Mouse (Mus musculus): ENCODE measurements around the gene Ctdspl2. TPM values are rescaled to one million over a fixed set of nuclear protein-coding genes. Genes with fewer than 3 reads are reported as not detected.
A peak's percentile ranks its signal among the peaks of the same experiment; 100 is the strongest.
"Not testable (repeated sequence)": the region's sequence is repeated elsewhere in the genome, so short reads cannot be mapped to it uniquely, and the experiment has no call there.

Ctdspl2 gene
- total RNA-seq (2021), result 10 to 100 TPM; 38.9 to 39.4 TPM

DNA sequence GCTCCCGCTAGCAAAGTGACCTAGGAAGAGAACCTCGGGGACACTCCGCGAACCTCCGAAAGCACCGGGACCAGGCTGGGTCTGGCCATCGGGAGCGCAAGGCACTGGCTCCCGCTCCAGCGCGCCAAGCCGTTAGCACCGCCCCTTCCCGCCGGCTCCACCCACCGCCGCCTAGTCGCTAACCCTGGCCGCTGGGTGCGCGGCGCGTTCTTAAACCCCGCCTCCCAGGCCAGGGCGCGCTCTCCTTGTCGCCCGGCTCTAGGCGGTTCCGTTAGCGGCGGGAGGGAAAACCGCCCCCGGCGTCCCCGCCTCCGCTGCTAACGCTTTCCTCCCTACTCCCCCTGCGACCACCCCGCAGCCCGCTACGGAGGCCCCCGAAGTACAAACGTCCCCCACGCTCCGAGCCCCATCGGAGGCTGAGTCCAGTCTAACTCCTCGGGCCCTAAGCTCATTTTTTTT, at the start of gene Ctdspl2, which contains the start of gene Mageb3:
Ctdspl2 (plus strand) TSS at position 237 of the 459 bp plus-strand sequence.
Mageb3 (minus strand) TSS at position 328 of the 459 bp plus-strand sequence.
- peak; percentile 93 to 94 for DNase-seq

GRCm38 (mm10) chr2:121909975-121910374, 45.8 kb upstream of the Ctdspl2 start:
- DNase-seq, result no peak

DNA sequence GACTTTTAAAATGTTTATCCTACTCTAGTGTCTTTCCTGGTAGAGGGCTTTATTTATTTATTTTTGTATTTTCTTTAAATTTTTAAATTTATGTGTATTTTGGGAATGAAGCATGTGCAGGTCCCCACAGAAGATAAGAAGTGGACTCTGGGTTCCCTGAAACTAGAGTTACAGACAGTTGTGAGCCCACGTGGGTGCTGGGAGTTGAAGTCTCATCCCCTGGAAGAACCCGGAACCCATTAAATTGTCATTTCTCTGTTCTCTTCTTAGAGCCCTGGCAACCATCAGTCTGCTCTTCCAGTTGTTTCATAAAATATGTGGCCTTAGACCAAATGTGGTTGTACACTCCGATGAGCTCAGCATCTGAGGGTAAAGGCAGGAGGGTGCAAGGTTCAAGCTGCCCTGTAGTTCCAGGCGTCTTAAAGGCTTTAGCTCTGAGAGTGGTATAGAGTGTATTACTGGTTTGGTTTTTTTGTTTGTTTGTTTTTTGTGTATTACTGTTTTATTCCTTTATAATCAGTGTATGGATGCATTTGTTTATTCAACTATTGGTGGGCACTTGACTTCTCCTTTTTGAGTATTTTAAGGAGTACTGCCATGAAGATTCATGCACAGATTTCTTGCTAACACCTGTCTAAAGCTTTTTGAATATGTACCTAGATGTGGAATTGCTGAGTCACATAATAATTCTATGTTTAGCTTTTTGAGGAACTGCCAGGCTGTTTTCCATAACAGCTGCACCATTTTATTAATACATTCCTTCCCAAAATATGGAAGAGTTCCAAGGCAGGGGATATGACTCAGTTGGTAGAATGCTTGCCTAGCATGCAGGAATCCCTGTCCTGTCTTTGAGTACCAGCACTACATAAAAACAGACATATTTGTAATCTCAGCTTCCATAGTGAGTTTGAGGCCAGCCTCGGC, 39.5 kb upstream of the Ctdspl2 start:
- DNase-seq, result no peak

- DNase-seq, result not testable (repeated sequence)
Observed at GRCm38 (mm10) chr2:121937624-121938023, 18.2 kb upstream of the Ctdspl2 start.

- DNase-seq, result no peak
Observed at GRCm38 (mm10) chr2:121943364-121943763, 12.4 kb upstream of the Ctdspl2 start.

DNA sequence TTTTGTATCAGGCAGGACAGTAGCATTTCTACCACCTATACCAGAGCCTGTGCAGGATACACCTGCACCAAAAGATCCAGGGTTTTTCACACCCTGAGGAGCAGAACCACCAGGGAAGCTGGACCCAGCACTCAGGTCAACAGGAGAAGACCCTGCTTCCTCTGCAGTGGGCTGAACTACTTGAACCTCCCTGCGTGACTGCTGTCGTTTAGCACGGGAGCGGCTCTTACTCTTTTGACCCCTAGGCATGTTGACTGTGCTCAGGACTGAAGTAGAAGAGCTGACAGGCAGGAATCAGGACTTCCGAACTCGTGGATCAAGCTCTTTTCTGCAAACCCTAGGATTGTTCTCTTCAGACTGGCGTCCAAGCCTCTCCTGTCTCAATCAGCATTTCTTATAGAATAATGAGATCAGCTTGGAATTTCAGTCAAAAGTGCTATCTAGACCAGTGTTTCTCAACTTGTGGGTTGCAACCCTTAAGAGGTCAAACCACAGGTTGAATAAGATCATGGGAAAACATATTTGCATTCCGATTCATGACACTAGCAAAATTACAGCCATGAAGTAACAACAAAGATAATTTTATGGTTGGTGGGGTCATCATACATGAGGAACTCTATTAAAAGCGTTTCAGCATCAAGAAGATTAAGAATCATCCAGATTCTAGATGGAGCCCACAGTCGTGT, 687 bp upstream of the Ctdspl2 start:
- no peak for DNase-seq

- peak; percentile 95 to 97 for DNase-seq
Observed at GRCm38 (mm10) chr2:121956224-121957018, 620 bp downstream of the Ctdspl2 start.

DNA sequence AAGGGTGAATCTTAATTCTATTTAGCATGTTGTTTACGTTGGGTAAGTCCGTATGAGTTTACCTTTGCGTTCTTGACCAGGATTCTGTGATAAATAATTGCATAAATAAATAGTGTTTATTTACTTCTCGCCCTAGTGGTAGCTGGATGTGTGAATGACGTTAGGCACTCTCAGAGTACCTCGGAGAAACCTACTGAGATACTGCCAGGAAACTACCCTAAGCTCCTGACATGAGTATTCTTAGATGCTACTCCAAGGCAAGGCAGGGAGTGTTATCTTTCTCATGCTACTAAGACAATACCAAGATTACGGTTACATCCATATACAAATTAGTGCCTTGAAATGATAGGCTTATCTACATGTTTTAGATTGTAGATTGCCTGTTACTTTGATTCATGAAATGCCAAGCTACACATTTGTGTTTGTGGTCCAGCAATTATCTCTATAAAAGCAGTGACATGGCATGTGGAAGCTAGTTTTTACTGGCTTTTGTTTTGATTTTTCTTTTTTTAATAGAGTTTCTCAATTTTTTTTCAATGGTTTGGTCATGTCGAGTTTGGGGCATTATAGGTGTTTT, 1.5 kb downstream of the Ctdspl2 start:
- no peak for DNase-seq

GRCm38 (mm10) chr2:121995738-121996137, 39.9 kb downstream of the Ctdspl2 start:
- DNase-seq, result no peak

DNA sequence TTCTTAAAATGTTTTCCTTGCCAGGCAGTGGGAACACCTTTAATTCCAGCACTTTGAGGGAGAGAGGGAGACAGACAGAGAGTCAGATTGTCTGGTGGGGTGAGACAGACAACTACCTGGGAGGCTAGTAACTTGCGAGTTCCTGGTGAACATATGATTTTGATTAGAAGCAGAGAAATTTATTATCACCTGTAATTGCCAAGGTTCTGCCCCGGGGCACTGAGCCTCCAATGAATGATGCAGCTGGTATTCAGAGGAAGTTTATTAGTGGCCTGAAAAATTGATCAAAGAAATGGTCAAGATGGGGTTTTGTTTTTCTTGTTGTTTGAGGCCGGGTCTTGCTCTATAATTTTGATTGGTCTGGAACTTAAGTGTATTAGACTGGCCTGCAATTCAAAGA, 53.0 kb downstream of the Ctdspl2 start:
- no peak for DNase-seq

GRCm38 (mm10) chr2:122011441-122011840, 55.6 kb downstream of the Ctdspl2 start:
- no peak for DNase-seq

- DNase-seq, result no peak
Observed at GRCm38 (mm10) chr2:122018705-122019104, 62.9 kb downstream of the Ctdspl2 start.

- no peak for DNase-seq
Observed at GRCm38 (mm10) chr2:122022284-122022683, 66.5 kb downstream of the Ctdspl2 start.

DNA sequence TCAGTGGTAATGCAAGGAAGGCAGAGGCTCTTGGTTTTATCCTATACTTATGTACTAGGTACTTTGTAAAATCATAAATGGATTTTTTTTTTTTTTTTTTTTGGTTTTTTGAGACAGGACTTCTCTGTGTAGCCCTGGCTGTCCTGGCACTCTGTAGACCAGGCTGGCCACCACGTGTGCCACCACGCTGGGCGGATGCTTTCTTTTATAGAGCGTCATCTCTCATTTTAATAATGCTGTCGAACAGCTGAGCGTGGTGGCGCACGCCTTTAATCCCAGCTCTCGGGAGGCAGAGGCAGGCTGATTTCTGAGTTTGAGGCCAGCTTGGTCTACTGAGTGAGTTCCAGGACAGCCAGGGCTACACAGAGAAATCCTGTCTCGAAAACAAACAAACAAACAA, 71.3 kb downstream of the Ctdspl2 start:
- not testable (repeated sequence) for DNase-seq

DNA sequence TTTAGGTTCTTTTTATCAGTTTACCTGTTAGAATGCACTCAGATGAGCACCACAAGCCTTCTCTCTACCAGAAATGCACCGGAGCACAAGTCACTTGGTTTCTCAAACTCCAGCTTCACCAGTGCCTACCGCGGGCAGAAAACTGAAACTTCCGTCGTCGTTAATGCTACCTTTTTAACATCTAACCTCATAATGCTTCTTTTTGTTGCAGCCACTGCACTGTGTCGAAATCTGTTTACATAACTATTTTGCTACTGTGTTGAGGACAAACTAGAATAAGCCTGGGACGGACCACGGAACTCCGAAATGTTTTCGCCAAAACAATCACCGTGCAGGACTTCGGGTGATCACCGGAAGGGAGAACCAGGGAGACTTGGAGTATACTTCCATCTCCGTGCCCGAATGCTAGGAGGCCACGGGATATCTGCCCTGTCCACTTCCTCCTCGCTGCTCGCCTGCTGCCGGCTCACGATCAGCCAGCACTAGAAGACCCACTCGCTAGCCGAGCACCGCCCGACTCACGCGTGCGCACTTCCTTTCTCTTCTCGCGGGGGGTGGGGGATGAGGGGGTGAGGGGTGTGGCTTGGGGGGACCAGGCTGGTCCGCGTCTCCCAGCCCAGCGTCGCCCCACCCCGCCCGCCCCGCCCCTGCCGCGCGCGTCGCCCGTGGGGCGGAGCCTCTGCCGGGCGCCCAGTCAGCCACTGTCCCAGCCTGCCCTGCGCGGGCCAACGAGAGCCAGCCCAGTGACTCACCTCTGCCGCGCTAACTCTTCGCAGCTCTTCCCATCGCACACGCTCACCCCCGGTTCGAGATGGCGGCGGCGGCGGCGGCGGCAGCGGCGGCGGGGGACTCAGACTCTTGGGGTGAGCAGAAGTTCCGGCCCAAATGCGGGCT, 72.3 kb downstream of the Ctdspl2 start, which contains the start of gene Eif3j1:
Eif3j1 (plus strand) TSS at position 685 of the 894 bp plus-strand sequence.
- DNase-seq, result peak; percentile 87

- no peak for DNase-seq
Observed at GRCm38 (mm10) chr2:122028756-122029700, 73.2 kb downstream of the Ctdspl2 start.

- DNase-seq, result no peak
Observed at GRCm38 (mm10) chr2:122031970-122032369, 76.2 kb downstream of the Ctdspl2 start.

- DNase-seq, result no peak
Observed at GRCm38 (mm10) chr2:122036064-122036463, 80.3 kb downstream of the Ctdspl2 start.

- DNase-seq, result no peak
Observed at GRCm38 (mm10) chr2:122043926-122044325, 88.1 kb downstream of the Ctdspl2 start.

Data from layer of hippocampus, postnatal 36 days (tissue).